Mouse (Mus musculus) WW6 (cell line): ENCODE measurements around the gene Lrba.

Experiments used
- DNase-seq: peaks from one replicate; pipeline ENCODE4 v3.0.0-alpha.2; 2013; ENCODE audit warnings: low read depth, low spot score

Lrba gene

DNA sequence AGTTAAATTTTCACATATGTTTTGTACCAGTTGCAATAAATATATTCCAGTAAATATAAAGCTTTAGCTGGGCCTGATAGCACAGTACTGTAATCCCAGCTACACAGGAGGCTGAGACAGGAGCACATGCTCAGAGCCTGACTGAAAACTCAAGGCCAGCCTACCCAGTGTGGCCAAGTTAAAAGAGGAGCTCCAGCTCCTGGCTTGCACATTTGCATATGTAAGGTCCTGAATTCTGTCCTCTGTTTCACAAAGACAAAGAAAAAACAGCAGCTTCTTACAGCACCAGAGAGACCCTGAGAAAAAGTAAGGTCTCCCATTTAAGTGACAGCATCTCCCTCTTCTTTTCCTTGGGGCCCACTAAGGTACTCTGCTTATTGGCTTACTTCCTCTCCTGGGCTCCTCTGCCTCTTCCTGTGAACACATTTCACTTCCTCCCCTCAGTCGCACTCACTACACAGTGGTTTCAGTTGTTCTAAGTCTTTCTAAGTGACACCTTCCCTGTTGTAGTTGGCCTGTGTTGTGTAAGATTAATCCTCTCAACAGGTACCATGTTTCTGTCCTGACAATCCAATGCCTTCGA is 453.2 kb downstream of the Lrba start:
- no peak for DNase-seq

DNA sequence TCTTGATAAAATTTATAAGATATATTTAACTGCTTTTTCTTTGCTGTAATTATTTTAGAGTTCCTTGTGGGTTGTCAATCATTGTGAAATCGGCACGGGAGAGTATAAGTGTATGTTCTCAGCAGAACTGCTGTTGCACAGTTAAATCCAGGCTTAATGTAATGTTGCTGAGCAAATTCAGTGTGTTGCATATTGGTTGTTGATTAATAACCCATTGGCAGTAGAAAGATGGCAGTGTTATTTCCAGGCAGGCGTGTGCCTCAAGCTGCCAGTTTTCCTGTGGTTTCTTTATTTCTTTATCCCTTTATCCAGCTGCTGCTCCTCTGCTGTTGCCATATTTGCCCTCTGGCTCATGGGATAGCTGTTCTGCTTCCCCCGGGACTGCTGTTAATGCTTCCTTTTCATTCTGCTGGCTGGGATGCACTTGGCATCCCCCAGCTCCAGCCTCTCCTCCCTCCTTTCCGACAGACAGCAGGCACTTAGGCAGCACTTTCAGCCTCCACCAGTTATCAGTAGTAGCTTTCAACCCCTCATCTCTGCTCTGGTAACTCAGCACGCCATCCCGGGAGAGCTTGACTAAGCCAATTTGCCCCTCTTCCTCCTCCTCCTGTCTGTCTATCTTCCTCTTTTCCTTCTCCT is 463.2 kb downstream of the Lrba start:
- DNase-seq, result no peak

DNA sequence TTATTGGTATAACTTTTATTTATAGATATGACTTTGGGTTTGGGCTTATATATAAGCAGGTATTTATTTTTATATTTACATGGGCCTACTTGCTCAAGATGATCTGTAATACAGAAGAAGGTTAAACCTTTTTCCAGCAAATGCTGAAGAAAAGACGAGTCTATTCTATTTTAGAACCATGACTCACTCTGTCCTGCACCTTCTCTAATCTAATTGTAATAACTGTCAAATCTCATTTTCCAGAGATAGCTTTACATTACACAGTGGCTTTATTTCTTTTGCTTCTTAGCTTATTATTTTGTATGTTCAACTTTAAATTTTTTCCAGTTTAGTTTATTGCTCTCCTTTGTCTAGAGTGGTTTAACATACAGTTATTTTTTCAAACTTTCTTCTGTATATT is 464.0 kb downstream of the Lrba start:
- DNase-seq, result no peak

DNA sequence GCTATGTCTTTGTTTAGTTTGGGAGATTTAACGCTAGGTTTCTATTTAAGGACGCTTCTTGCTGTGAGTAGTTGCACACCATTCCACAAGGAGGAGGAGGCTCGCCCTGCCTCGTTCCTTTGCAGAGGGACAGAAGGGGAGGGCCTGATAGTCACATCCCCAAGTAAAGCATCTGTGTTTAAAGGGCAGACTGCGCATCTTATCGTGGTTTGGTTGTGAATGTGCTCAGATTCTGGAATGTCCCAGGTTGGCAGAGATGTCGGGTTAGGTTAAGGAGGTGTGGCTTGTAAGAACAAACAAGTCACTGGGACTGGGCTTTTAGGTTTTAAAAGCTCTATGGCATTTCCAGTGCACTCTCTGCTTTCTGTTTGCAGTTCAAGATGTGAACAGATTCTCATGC is 464.8 kb downstream of the Lrba start:
- DNase-seq, result no peak

DNA sequence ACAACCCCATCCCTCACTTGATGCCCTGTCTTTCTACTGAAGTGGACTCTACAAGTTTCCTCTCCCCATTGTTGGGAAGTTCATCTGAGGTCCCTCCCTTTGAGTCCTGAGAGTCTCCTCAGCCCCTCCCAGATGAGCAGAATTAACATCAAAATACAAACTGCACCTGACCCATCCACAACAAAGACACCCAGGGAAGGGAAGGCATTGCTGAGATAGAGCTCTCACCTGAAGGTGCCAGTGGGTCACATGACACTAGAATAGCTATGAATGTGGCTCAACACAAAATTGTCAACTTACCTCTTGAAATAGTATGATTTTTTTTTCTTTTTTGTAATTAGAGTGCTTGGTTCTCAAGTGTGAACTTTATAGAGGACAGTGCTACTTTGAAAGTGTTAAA is 468.3 kb downstream of the Lrba start:
- no peak for DNase-seq

DNA sequence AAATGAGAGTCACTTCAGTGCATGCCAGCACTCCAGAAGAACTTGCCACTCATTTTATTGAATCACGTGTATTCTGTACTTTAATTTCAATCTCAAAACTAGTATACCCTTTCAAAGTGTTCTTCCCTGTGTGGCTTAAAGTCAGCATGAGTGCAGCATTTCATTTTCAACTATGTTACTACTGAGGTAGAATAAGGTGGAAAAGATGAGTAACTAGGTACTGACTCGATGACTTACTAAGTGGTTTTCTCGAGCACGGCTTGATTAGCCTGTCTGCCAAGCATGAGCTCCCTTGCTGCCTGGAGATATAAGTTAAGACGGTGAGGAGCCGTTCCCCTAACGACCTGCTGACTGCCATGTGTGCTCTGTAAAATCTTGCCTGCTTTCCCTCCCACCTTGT is 469.1 kb downstream of the Lrba start:
- no peak for DNase-seq

DNA sequence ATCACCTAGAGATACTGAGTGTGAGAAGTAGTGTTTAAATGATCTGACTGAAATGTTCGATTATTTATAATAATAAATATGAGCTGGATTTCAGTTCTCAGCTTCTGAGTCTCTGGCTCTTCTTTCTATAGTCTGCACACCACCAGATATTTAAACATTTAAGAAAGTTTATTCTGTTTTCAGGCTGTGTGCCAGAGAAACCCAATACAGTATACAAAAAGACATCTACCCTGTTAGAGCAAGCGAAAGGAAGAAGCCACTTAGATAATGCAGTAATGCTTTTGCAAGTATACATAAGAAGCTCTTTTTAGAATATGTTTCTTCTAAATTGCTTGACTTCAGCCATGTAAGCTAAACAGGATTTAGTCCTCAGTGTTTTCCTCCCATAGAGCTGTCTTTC is 474.5 kb downstream of the Lrba start:
- DNase-seq, result no peak

DNA sequence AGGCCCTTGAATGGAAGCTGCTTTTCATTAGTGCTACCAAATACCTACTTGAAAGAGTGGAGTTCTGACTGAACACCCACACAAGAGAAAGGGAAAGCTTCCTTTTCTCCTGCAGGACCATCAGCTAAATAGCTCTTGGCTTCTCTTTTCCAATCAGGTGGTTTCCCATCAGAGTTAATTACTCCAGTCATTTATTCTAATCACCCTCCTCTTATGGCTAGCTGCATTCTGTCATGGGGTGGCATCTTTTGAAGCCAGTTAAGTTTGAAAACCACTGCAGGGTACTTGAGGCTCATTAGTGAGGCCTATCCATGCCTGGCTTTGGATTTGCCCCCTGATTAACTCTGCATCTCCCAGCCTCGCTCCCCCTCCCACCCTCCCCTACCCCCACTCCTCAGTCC is 476.7 kb downstream of the Lrba start:
- no peak for DNase-seq

DNA sequence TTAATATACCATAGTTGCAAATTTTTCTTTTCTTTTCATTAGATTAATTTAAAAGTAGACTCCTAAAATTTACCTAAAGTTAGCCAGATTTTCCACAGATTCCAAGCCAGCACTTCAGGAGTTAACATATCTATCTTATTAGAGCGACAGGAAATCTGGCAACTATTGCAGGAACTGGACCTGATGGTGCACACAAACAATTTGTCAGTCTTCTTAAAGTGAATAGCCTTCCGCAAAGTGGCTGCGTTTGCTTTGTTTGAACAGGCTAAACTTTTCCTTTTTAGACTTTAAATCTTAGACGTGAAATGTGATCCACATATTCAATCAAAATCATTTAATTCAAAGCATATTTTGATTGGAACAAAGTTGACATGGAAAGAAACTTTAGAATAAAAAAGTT is 485.0 kb downstream of the Lrba start:
- no peak for DNase-seq

DNA sequence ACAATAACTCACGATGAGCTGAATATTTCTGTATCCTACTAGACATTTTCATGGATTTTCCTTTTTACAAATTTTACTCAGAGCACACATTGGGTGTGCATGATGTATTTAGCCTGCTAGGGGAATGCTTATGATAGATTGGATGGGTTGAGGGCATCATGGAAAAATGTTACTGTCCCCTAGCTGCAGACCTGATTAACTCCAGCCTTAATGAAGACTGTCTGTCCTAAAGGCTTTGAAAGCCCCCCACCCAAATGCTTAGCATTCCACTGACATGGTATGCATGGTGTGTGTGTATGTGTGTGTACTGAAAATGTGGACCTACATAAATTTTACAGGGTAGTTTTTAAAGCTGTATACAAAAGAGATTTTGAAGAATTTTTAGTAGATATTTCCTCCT is 487.1 kb downstream of the Lrba start:
- no peak for DNase-seq

DNA sequence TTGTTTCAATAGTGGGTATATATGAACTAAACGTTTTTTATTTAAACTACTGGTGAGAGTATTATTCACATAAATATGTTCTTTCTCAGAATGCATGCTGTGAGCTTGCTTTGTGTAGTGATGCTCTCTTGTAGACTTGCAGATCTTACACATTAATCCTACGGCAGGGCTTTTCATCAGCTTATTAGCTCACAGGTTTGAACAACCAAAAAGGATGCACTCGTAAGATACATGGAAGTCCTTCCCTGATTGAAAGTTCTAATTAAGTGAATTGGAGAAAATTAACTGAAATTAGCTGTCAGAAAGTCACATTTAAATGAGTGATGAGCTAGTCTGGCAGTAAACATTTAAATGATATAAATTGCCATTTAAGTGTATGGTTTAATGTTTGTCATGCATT is 488.3 kb downstream of the Lrba start:
- DNase-seq, result no peak

DNA sequence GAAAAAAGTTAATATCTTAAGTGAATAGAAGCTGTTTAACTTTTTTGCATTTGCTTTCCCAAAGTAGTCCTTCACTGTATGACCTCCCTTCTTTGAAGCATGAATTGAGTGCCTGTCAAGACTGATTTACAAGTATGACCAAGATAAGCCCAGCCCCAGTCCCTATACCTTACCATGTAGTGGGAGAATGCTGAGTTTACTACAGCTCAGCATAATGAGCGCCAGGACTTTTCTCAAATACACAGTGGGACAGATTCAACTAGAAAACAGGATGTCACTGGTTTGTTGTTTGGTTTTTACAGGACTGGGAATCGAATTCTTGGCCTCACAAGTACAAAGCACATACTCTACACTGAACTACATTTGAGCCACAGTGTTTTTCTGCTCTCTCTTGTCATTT is 490.0 kb downstream of the Lrba start:
- no peak for DNase-seq

DNA sequence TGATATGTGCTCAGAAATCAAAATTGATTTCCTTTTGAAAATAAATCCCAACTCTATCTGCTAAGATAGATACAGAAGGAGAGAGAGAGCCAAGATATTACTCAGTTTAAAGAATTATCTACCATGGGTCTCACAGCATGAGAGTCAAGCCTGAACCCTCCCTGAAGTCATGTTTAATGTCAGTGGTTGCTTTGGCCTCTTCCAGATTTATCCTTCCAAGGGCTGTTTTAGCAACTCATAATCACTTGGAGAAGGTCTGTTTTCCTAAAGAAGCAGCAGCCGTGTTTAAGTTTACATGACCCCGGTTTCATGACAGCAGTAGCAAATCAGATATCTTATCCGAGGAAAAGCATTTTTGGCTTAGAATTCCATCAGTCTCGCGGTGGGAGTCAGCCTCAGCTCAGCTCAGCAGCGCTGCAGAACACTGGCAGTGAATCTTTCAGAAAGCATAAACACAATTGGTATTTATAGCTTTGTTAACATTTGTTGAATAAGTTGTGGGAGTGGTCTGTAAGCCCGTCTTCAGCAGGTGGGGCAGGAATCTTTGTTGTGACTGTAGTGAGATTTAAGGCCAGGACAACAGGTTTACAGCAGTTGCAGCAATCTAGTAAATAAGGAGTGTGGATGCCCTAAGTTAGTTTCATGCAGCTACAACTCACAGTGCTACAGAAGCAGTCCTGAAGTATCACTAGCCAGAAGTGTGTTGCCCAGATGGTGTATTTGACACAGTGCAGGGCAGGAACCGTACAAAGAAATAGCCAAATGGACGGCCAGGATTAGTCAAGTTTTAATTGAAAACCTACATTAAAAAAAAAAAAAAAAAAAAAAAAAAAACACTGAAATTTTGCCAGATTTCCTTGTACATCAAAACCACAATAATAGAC is 499.2 kb downstream of the Lrba start:
- no peak for DNase-seq

DNA sequence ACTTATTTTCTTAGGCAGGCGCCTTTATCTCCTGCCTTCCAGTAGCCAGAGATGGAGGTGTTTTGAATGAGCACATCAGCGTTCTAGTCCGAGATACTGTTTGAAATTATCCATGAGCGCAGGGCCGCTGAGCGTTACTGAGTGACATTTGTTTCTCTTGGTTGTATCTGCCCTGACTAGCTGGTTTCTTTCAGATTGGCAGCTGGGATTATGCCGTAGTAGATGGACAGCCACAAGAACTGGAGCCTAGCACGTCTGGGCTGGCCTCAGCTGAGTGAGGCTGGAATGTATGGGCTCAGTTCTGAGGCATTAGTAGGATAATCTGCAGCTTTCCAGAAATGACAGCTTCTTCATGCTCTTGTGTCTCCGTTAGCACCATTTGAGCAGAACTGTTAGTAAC is 500.6 kb downstream of the Lrba start:
- DNase-seq, result no peak

DNA sequence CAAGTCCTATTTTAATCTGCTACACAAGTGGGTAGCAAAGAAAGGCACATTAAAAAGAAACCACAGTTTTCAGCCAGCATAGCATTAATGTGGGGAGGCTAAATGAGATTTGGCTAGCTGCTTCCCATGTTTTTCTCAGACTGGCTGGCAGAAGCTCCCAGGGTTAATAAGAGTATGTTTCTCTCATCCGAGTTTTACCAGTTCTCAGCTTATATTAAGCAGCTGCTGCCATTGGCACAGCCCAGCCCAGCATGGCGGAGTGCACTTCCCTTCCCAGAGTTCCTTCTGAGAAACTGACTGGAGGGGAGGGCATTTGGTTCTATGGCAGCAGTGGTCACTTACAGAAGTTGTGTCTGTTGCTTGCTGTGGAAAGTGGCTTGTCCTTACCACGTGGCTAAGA is 514.4 kb downstream of the Lrba start:
- DNase-seq, result no peak

DNA sequence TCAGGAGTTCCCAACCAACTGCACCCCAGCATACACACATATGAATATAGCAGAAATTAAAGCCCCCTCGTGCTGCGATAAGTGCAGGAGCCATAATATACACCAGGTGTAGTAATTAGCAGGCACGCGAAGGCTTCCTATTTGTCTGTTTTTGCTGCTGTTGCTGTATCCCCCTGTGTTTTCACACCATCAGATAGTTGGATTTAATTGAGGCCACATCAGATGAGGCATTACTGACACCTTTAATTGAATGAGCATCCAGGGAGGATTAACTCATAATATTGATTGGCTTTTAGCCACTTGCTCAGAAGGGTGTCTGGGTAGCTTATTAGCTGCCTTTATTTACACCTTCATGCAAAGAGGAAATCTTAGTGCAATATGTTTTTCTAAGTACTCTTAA is 515.3 kb downstream of the Lrba start:
- DNase-seq, result no peak

DNA sequence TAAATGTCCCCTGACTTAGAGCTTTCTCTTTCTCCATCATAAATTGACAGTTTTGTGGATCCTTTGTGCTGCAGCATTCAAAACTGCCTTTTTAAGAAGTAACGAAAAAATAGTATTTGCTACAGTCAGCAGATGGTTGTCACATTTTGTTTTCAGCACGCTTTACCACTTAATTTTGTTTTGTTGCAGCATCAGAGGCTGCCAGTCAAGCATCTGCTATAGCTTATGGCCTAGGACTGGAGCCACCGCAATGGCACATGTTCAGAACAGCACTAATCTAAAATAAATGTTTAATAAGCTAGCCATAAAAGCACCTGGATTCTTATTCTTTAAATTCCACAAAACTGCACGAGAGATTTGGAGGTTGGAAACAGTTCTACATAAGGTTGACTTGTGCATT is 520.9 kb downstream of the Lrba start:
- no peak for DNase-seq

DNA sequence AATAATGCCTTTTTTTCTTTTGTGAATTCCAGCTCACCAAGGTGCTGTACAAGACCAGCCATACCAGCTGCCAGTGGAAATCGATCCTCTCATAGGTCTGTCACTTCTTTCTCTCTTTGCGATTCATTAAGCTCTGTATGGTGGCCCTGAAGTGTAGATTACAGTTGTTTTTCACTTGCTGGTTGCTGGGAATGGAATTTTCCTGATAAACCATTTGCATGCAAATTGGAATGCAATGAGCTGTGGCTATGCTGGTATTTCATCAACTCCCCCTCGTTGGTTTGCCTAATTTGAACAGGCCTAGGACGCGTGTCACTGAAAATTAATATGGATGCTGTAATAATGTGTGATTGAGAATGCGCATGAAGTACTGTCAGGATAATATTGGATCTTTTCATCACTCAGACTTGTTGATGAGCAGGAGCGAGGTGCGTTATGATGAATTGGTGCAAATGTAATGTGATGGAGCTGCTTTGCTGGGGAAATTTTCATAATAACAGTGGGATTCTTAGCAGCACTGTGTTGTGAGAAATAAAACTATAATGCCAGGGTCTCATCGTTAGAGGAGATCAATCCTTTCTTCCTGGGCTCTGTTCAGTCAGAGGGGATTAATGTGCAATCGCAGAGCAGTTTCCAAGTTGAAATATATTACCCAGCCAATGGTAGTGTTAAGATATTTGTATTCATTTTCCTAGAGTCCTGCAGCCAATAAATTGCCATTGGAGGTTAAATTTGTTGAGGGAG is 521.5 kb downstream of the Lrba start:
- DNase-seq, result no peak

DNA sequence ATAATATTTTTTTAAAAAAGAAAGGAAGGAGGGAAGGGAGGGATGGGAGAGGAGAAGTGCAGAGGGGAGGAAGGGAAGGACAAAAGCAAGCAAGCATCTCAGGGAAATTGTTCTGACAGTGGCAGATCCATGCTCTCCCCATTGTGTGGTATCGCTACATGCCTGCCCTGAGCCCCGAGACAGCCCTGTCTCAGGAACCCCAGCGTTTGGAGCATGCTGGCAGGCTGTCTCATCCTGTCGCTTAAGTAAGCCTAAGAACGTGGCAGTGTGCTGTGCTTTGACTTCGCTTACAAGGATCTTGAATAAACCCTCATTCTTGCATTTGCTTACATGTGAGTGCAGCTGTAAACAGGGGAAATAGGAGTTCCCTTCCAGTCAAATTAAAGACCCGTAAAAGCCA is 526.2 kb downstream of the Lrba start:
- no peak for DNase-seq

DNA sequence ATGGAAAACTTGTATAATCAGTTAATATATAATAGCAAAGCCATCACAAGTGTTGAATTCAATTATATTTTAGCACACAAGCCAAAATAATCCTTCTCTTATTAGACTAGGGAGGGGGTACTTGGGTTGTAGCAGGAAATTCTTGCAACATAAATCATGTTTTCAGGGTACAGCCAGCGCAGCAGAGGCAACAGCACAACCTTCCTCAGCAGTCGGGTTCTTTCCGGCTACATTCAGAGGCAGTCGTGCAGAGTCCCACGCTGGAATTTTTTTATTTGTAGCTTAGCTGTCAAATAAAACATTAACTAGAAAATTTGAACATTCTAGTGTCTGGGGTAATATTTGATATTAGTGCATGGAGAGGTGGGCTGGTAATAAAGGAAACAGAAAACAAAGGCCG is 529.7 kb downstream of the Lrba start:
- DNase-seq, result no peak

DNA sequence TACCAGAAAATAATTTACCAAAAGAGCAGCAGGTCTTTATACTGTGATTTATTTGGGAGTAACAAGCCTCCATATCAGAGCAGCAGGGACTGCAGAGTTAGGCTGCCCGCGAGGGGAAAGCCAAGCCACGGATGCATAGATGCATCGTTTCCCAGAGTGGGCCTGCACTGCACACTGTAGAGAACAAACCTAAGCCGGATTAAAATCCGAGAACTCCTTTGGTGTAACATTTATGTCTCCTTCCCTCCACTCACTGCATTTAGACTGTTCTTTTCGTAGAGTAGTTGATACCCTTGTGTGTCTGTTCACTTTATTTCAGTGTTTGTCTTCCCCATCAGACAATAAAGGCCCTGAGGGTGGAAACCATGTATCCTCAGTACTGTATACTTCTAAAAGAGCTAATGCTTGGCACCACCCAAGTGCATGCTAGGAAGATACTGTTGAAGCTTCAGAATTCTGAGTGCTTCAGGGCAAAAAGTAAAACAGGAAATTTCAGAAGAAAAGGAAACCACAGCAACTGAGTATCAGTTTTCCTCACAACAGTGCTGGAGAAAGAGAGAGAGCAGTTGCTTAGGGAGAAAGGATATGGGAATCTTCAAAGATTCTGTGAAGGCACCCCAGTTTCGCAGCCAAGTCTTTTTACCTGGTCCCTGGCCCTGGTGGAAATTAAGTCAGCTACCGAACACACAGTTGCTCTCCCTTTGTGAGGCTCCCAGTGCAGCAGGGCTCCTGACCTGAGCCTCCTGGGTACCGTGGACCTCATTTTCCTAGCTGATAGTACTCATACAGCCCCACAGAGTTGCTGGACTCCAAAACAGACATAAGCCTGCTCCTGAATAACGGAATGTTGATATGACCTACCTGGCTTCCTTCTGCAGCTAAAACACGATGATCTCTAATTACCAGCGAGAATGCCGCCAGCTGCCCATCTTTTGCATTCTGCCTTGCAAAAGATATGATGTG is 530.4 kb downstream of the Lrba start:
- no peak for DNase-seq
